Mouse (Mus musculus): ENCODE data around the gene Myo3a. TPM values are rescaled to one million over a fixed set of nuclear protein-coding genes. Genes with fewer than 3 reads are reported as not detected.

Gene Myo3a
- polyA plus RNA-seq, 1 experiment from 2014 or later = 0.09 TPM

- Histone ChIP-seq H3K4me3 (ENCODE audit: low read length) (no peak overlapping the region), H3K27ac (ENCODE audit: low read depth, low read length) (no peak overlapping the region), H3K4me1 (ENCODE audit: control insufficient read depth, insufficient read depth, low read depth, low read length) (no peaks in the 10 kb centered on the region), H3K9me3 (ENCODE audit: control insufficient read depth, low read length) (no peaks in the 10 kb centered on the region), H3K9ac (ENCODE audit: low read depth, low read length) (no peak overlapping the region), H3K36me3 (ENCODE audit: control insufficient read depth, insufficient read depth, low read length) (no peaks in the 10 kb centered on the region), H3K4me2 (ENCODE audit: low read length) (no peak overlapping the region), H3K27me3 (replicated peaks; ENCODE audit: control insufficient read depth, insufficient read depth, low read length) (no peaks in the 10 kb centered on the region)
- 85% methylated on average over 1 of the region's 1 CpGs for WGBS
- no peak for ATAC-seq
Observed at GRCm38 (mm10) chr2:22663731-22664130, 436.4 kb downstream of the Myo3a start.

Small RNAs within 50 kb of the gene (microRNA-seq; reads per million reads assigned to microRNA genes)
- not detected for gene Gm23636
- not detected for gene Mir3967

Data from hindbrain, embryonic 16.5 days (tissue).